Mouse (Mus musculus) kidney, embryonic 14.5 days (tissue): ENCODE data around the gene Ikzf2. TPM values are rescaled to one million over a fixed set of nuclear protein-coding genes. Genes with fewer than 3 reads are reported as not detected.

Experiments used
- ATAC-seq: fragments of 200-750 bp; cut with Nextera tagmentation; 2 replicates; pipeline ENCODE4 v1.8.0; 2017; ENCODE audit warnings: moderate number of reproducible peaks, mild to moderate bottlenecking, moderate TSS enrichment, moderate library complexity; ENCODE audit not compliant: low FRiP score, low TSS enrichment
- H3K27ac ChIP-seq: fragments of 300-500 bp; sonication (generic); 2 replicates; pipeline ENCODE4 v1.5.1; 2014; ENCODE audit warnings: low read depth, mild to moderate bottlenecking, low read length, moderate library complexity, mixed read lengths
- H3K27me3 ChIP-seq: fragments of 300-500 bp; sonication (generic); 2 replicates; pipeline ENCODE4 v1.6.1; 2014; ENCODE audit warnings: mild to moderate bottlenecking, low read length; ENCODE audit not compliant: control insufficient read depth, insufficient read depth
- H3K36me3 ChIP-seq: fragments of 300-500 bp; sonication (generic); 2 replicates; pipeline ENCODE4 v1.6.1; 2014; ENCODE audit warnings: low read length, mixed read lengths; ENCODE audit not compliant: control insufficient read depth, insufficient read depth
- H3K4me1 ChIP-seq: fragments of 300-500 bp; sonication (generic); 2 replicates; pipeline ENCODE4 v1.6.1; 2014; ENCODE audit warnings: low read length, mixed read lengths; ENCODE audit not compliant: control insufficient read depth, insufficient read depth
- H3K4me2 ChIP-seq: fragments of 300-500 bp; sonication (generic); replicated peaks from 2 replicates; pipeline ENCODE4 v1.6.1; 2014; ENCODE audit warnings: low read depth, mild to moderate bottlenecking, low read length
- H3K4me3 ChIP-seq: fragments of 300-500 bp; sonication (generic); 2 replicates; pipeline ENCODE4 v1.5.1; 2014; ENCODE audit warnings: mild to moderate bottlenecking, low read length
- H3K9ac ChIP-seq: fragments of 300-500 bp; sonication (generic); 2 replicates; pipeline ENCODE4 v1.6.1; 2014; ENCODE audit warnings: low read depth, mild to moderate bottlenecking, low read length, moderate library complexity
- H3K9me3 ChIP-seq: fragments of 300-500 bp; sonication (generic); 2 replicates; pipeline ENCODE4 v1.6.1; 2016; ENCODE audit warnings: low read length; ENCODE audit not compliant: control insufficient read depth
- WGBS: fragments of 180-500 bp; shearing (Covaris S2); extraction: QIAGEN DNeasy Blood & Tissue Kit; methylation state at CpG from one replicate; pipeline ENCODE4 v1.1.7; 2014; 5-methylcytosine and 5-hydroxymethylcytosine counted together
- polyA plus RNA-seq: library from polyadenylated mRNA; unstranded; fragments of >200 nt; fragmentation: Nextera tagmentation; extraction: Ambion mirVana; gene quantifications from 2 replicates; pipeline ENCODE4 v1.2.1, GENCODE M21; 2014

Gene Ikzf2
- polyA plus RNA-seq, 1 experiment from 2014 or later = 4.8 TPM

DNA sequence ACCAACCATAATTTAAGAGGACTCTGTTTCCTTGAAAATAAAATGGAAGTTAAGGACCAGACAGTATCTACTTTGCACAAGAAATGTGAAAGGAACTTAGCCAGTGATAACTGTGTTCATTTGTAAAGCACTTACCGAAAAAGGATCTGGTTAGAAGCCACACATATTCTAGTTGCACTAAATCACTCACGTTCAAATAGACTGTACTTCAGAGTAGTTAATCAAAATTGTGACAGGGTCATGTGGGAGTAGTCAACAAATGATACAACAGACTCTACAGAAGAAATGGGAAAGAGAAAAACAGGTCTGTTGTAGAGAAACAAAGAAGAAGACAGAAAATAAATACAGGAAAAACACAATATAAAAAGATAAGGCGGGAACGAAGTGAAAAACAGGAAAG, 158.3 kb downstream of the Ikzf2 start:
- Histone ChIP-seq H3K4me3 (no peak overlapping the region), H3K9me3 (no peaks in the 10 kb centered on the region), H3K36me3 (no peaks in the 10 kb centered on the region), H3K9ac (no peak overlapping the region), H3K4me2 (no peak overlapping the region), H3K4me1 (no peaks in the 10 kb centered on the region), H3K27ac (no peak overlapping the region), H3K27me3 (no peaks in the 10 kb centered on the region)
- WGBS = 73% methylated on average over 4 of the region's 4 CpGs
- no peak for ATAC-seq

DNA sequence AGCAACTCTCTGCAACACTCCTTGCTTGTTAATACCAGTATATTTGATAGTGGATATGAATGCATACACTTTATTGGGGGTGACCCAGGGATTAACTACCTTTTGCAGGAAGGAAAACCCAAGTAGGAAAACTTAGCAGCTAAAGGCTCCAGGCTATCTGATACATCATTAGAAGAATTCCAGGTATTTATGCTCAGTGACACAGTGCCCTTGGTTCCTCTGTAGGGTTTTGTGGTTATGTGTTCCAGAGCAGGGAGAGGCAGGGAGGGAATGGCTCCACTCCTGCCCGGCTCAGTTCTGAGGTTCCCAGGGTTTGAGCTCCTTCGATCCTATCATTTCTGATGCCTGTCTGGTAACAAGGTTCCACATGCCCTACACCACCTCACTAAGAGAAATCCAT, 165.4 kb downstream of the Ikzf2 start:
- 82% methylated on average over 2 of the region's 2 CpGs for WGBS
- no peaks in the 10 kb centered on the region for H3K9me3 ChIP-seq
- H3K4me1 ChIP-seq = no peaks in the 10 kb centered on the region
- no peak overlapping the region for H3K27ac ChIP-seq
- H3K4me2 ChIP-seq = no peak overlapping the region
- H3K9ac ChIP-seq = no peak overlapping the region
- no peaks in the 10 kb centered on the region for H3K36me3 ChIP-seq
- no peak for ATAC-seq
- H3K4me3 ChIP-seq = no peak overlapping the region
- H3K27me3 ChIP-seq = no peaks in the 10 kb centered on the region

DNA sequence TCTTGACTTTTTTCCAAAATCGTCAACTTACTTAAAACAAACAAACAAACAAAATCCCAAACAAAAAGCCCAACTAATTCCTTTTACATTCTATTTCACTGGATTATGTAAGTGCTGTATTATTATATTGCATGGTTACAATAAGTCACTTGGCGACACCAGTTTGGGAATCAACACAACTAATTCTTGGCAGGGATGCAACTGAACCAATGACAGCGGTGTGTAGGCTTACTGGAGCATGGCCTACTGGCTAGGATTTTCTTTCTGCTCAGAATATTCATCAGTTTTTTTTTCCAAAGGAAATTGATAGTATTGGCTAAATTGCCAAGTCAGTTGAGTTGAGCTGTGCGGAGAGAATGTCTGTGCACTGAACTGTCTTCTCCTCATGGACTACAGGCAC, 167.7 kb downstream of the Ikzf2 start:
- Histone ChIP-seq H3K36me3 (no peaks in the 10 kb centered on the region), H3K4me3 (no peak overlapping the region), H3K4me1 (no peaks in the 10 kb centered on the region), H3K27me3 (no peaks in the 10 kb centered on the region), H3K9me3 (no peaks in the 10 kb centered on the region), H3K9ac (no peak overlapping the region), H3K27ac (no peak overlapping the region), H3K4me2 (no peak overlapping the region)
- 93% methylated on average over 4 of the region's 4 CpGs for WGBS
- no peak for ATAC-seq

DNA sequence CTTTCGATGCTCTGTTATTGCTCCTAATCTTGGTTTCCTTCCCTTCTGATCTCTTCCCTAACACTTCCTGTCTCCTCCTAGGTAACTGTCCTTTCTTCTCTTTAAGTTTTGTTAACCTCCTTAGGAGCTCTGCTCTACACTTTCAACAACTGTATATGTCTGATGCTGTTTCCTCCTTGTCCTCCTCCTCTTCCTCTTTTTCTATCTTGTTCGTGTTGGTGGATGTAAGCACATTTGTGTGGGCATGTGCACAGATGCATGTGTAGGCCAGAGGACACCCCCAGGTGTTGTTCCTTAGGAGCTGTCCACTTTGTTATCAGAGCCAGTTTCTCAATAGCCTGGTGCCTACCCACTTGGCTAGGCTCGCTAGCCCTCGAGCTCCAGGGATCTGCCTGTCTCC, 169.0 kb downstream of the Ikzf2 start:
- Histone ChIP-seq H3K27ac (no peak overlapping the region), H3K27me3 (no peaks in the 10 kb centered on the region), H3K36me3 (no peaks in the 10 kb centered on the region), H3K9me3 (no peaks in the 10 kb centered on the region), H3K4me1 (no peaks in the 10 kb centered on the region), H3K4me3 (no peak overlapping the region), H3K9ac (no peak overlapping the region), H3K4me2 (no peak overlapping the region)
- 83% methylated on average over 4 of the region's 4 CpGs for WGBS
- no peak for ATAC-seq

DNA sequence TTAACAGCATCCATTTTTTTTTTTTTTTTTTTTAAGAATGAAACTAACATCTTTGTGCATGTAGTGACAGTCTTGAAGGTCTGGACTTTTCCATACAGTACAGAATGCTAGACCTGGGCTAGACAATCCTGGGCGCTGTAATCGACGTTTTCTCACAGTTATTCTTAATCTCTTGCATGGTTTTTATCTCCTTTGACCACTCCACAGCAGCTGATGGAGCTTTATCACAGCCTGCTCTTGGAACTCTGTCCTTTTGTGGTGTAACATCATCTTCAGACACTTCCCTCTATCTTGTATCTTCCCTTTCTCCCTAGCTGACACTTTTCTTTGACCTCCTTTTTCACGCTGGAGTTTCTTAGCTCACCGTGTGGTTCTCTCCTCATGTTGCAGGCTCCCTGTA, 170.9 kb downstream of the Ikzf2 start:
- Histone ChIP-seq H3K27me3 (no peaks in the 10 kb centered on the region), H3K36me3 (no peaks in the 10 kb centered on the region), H3K4me2 (no peak overlapping the region), H3K4me3 (no peak overlapping the region), H3K4me1 (no peaks in the 10 kb centered on the region), H3K27ac (no peak overlapping the region), H3K9me3 (no peaks in the 10 kb centered on the region), H3K9ac (no peak overlapping the region)
- no peak for ATAC-seq
- WGBS = 76% methylated on average over 5 of the region's 5 CpGs

DNA sequence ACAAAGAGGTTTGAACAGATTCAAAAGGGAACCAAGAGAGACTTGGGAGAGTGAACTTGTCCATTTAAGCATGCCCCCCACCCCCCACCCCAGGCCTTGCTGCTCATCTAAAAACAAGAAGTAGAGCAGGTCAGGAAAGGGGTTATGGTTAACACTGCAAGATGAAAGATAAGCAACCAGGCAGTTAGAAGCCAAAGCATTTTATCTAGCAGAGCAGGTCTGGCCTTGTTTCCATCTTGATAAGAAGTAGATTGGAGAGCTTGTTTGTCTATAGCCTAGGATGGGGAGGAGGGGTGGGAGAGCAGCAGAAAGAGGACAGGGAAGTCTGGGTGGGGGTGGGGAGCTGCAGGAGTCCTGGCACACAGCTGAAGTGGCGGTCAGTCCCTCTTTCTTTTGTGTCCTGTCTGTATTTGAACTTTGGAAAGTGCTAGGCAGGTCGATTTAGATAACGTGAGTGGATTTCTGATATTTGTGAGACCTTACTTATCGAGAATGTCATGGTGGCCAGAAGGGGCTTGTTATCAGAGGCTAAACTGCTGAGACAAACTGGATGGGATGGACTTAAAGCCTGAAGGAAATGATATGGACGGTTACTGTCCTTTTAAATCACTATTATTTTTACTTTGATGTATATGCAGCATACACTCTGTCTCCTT, 173.3 kb downstream of the Ikzf2 start:
- Histone ChIP-seq H3K4me1 (no peaks in the 10 kb centered on the region), H3K27ac (no peak overlapping the region; the same call in 1 of the 2 replicates)
- 43% methylated on average over 5 of the region's 5 CpGs for WGBS

DNA sequence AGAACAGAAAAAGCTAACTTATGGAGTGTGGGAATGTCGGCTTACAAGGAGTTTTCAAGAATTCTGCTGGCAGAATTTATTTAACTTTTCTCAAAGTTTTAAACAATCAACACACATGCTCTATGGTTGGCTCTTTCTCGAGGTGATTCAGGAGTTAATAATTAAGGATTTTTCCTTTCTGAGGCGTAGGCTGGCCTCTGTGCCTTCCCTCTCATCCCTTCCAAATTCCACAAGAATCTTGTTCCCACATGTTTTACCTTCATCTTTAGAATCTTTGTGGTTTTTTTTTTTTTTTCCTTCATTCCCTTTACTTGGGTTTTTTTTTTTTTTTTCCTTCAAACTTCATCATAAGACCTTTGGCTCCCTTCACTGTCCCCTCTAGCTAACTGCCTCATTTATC, 178.8 kb downstream of the Ikzf2 start:
- no peak for ATAC-seq
- H3K9me3 ChIP-seq = no peaks in the 10 kb centered on the region
- H3K27ac ChIP-seq = no peak overlapping the region
- H3K4me2 ChIP-seq = no peak overlapping the region
- no peak overlapping the region for H3K9ac ChIP-seq
- H3K4me1 ChIP-seq = no peaks in the 10 kb centered on the region
- whole genome bisulfite sequencing = 76% methylated on average over 3 of the region's 3 CpGs
- no peaks in the 10 kb centered on the region for H3K36me3 ChIP-seq
- no peak overlapping the region for H3K4me3 ChIP-seq
- no peaks in the 10 kb centered on the region for H3K27me3 ChIP-seq

More for the DNA sequence above, 173.3 kb downstream of the Ikzf2 start:
- no peaks in the 10 kb centered on the region for H3K36me3 ChIP-seq
- H3K9ac ChIP-seq = no peak overlapping the region
- H3K4me2 ChIP-seq = no peak overlapping the region
- H3K27me3 ChIP-seq = no peaks in the 10 kb centered on the region
- no peak for ATAC-seq
- H3K4me3 ChIP-seq = no peak overlapping the region
- no peaks in the 10 kb centered on the region for H3K9me3 ChIP-seq

DNA sequence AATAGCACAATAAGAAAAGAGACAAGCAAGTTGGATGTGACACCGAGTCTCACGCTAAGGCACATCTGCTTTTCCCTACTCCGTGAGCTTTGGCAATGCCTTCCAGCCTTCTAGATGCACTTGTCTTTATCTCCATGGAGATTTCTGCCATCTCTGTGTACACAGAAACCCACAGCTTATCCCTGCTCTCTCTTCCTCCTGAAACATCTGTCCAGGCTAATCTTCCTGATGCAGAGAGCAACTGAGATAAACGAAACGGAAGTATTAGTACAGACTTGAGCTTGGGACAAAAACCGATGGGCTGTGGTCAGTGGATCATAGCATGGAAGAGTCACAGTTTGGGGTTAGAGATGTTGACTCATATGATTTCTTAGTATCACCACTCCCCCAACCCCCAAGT, 179.5 kb downstream of the Ikzf2 start:
- no peak overlapping the region for H3K9ac ChIP-seq
- no peaks in the 10 kb centered on the region for H3K36me3 ChIP-seq
- H3K4me2 ChIP-seq = no peak overlapping the region
- no peaks in the 10 kb centered on the region for H3K9me3 ChIP-seq
- 94% methylated on average over 6 of the region's 6 CpGs for WGBS
- no peaks in the 10 kb centered on the region for H3K27me3 ChIP-seq
- no peak overlapping the region for H3K27ac ChIP-seq
- no peaks in the 10 kb centered on the region for H3K4me1 ChIP-seq
- no peak for ATAC-seq
- H3K4me3 ChIP-seq = no peak overlapping the region

DNA sequence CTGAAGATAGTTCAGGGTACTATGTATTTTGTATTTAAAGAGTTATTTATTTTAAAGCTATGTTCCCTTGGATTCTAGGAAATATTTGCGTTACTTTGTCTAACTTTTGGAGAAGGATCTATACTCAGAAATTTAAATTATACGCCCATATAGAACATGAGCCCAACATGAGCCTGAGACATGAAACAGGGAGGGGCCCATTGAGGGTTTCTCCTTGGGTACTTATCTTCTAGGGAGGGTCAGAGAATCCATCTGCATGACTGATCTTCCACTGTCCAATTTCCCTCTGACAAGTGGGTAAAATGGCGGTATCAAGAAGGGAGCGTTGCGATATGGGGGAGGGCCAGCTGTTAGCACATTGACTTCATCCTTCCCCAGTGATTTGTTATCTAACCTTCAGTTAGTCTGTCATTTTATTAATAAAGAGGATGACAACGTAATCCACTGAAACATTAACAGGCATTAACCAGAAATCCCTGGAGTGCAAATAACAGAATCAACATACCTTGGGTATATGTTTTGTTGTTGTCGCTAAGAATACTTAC, 180.4 kb downstream of the Ikzf2 start:
- H3K4me2 ChIP-seq = no peak overlapping the region

More for the DNA sequence above, 180.4 kb downstream of the Ikzf2 start:
- Histone ChIP-seq H3K27ac (no peak overlapping the region), H3K27me3 (no peaks in the 10 kb centered on the region), H3K9ac (no peak overlapping the region), H3K4me3 (no peak overlapping the region), H3K4me1 (no peaks in the 10 kb centered on the region), H3K9me3 (no peaks in the 10 kb centered on the region), H3K36me3 (no peaks in the 10 kb centered on the region)
- ATAC-seq = no peak
- 91% methylated on average over 7 of the region's 7 CpGs for WGBS
